Mouse (Mus musculus) E14TG2a.4 (cell line): ENCODE results near the gene Manbal.

Experiments
- CTCF ChIP-seq: conservative IDR thresholded peaks from 2 replicates; pipeline ENCODE4 v1.5.1; 2014; ENCODE audit warnings: low read length
- NANOG ChIP-seq: IDR thresholded peaks from 2 replicates; pipeline ENCODE4 v1.6.1; 2014; ENCODE audit warnings: borderline replicate concordance, low read length, mixed read lengths

DNA sequence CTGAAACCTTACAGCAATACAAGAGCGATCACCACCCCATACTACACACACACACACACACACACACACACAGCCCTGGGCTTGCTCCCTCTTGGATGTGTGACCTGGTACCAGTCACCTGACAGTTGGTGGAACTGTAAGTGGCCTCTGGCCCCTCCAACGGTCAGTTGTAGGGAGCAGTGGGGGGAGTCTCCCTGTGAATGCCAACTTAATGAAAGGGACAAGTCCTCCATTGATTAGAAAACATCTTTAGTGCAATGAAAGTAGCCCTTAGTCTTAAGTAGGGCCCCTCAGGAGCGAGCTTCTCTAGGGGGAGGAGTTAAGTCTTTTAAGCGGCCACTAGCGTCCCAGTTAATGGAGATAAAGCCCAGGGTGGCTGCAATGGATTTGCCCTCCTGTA is 39.3 kb upstream of the Manbal start:
- TF ChIP-seq CTCF: no peak
- no peak for TF ChIP-seq NANOG
